Mouse (Mus musculus): ENCODE measurements around the gene Ptprb.

Gene Ptprb

DNA sequence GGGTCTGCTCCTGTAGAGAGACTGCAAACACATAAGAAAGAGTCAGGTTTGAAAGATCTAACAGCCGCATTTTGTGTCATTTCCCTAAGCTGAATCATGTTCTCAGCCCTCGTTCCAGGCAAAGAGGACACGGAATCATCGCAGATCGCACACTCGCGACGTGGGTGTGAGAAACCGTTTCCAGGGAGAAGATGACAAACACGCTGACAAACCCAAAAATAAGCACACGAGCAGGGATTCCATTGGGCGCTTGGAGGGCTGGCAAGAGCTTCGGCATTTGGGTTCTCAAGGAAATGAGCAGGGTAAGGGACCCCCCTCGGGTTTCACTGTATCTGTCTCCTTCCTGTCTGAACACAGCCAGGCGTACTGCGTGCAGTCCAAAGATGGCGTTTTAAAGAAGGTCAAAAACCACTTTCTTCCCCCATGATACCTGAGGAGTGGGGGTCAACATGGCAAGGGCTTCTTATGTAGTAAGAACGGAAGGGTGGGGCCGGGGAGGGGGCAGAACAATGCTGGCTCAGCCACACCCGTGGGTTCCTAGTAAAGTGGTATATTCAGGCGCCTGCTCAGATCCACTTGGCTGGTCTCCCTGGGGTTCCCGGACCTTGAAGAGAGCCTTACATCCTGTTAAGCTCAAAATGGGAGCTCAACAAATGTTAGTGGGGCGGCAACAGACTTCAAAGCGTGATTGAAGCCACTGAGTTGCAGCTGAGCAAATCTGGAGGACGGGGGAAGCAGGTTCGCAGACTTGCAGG is 152.9 kb downstream of the Ptprb start:
- DNase-seq: no peak

DNA sequence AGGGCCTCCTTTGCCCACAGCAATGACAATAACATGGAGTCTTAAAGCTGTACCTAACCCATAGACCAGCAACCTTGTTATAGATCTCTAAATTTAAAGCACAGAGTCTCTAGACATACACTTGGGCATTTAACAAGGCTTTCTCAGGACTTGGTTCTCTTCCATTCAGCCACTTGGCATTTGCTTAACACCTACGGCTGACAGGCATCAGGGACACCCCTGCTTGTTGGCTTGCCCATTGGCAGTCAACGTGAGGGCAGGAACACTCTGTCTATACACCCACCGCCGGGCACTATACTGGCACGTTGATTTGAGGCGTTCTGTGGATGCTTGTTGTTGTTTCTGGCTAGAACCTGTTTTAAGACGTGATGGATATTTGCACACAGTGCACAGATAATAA is 157.1 kb downstream of the Ptprb start:
- no peak for DNase-seq

DNA sequence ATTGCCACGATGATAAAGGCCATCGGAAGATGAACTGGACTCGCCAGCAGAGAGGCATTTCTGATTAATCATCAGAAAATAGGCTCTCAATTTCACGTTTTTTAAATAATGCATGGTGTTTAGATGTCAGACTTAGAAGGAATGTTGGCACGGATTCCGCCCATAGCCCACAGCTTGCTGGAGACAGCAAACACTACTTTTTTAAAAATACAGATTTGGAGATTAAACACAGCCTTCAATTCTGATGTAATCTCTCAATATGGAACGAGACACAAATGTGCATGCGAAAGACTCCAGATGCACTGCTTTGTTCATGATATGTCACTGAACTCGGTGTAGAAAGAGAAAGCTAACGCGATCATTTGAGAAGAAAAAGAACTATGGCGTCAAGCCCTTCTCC is 160.1 kb downstream of the Ptprb start:
- DNase-seq: no peak
